Mouse (Mus musculus) ZHBTc4 (cell line): ENCODE measurements at regions not wholly inside any gene's neighbourhood (a gene's known extent, or its start where the extent isn't known, plus 50 kb on each side); places are given as distances from the start of the nearest gene placed in this dataset.

Experiments used
- DNase-seq: peaks from one replicate; pipeline ENCODE4 v3.0.0-alpha.2; 2011; ENCODE audit warnings: low read depth, low spot score

GRCm38 (mm10) chr12:33714392-33714791 is 213.8 kb upstream of the Ferd3l start:
- no peak for DNase-seq

- DNase-seq: no peak
These were observed 212.2 kb upstream of the Ferd3l start for GRCm38 (mm10) chr12:33715997-33716396.

- no peak for DNase-seq
These were observed 211.2 kb upstream of the Ferd3l start for GRCm38 (mm10) chr12:33717053-33717452.

- DNase-seq: no peak
These were observed 210.5 kb upstream of the Ferd3l start for GRCm38 (mm10) chr12:33717601-33718260.

- no peak for DNase-seq
These were observed 209.2 kb upstream of the Ferd3l start for GRCm38 (mm10) chr12:33719063-33719462.

GRCm38 (mm10) chr12:33731937-33732336 is 196.3 kb upstream of the Ferd3l start:
- no peak for DNase-seq

GRCm38 (mm10) chr12:33775563-33776468 is 152.4 kb upstream of the Ferd3l start:
- DNase-seq: no peak

GRCm38 (mm10) chr12:33778477-33778876 is 149.7 kb upstream of the Ferd3l start:
- DNase-seq: no peak

- no peak for DNase-seq
These were observed 148.3 kb upstream of the Ferd3l start for GRCm38 (mm10) chr12:33779898-33780297.

GRCm38 (mm10) chr12:33804206-33804791 is 123.9 kb upstream of the Ferd3l start:
- no peak for DNase-seq

GRCm38 (mm10) chr12:33825571-33825970 is 102.7 kb upstream of the Ferd3l start:
- no peak for DNase-seq

- DNase-seq: no peak
These were observed 79.1 kb upstream of the Ferd3l start for GRCm38 (mm10) chr12:33849088-33849487.

- no peak for DNase-seq
These were observed 76.5 kb upstream of the Ferd3l start for GRCm38 (mm10) chr12:33851736-33852135.
